Mouse (Mus musculus): ENCODE results near the gene Zfp622.

Zfp622 gene
- long read RNA-seq, experiment 1, transcript Zfp622-201 (6 exons, 2,802 nt) = major isoform, 59 of 62 reads
- long read RNA-seq, experiment 1, partial matches to known transcripts = 0 of 62 reads
- long read RNA-seq, experiment 1, other reads (novel, unspliced or antisense) = 3 of 62 reads
- long read RNA-seq, experiment 2, transcript Zfp622-201 (6 exons, 2,802 nt) = major isoform, 45 of 49 reads
- long read RNA-seq, experiment 2, partial matches to known transcripts = 4 of 49 reads
- long read RNA-seq, experiment 2, other reads (novel, unspliced or antisense) = 0 of 49 reads

DNA sequence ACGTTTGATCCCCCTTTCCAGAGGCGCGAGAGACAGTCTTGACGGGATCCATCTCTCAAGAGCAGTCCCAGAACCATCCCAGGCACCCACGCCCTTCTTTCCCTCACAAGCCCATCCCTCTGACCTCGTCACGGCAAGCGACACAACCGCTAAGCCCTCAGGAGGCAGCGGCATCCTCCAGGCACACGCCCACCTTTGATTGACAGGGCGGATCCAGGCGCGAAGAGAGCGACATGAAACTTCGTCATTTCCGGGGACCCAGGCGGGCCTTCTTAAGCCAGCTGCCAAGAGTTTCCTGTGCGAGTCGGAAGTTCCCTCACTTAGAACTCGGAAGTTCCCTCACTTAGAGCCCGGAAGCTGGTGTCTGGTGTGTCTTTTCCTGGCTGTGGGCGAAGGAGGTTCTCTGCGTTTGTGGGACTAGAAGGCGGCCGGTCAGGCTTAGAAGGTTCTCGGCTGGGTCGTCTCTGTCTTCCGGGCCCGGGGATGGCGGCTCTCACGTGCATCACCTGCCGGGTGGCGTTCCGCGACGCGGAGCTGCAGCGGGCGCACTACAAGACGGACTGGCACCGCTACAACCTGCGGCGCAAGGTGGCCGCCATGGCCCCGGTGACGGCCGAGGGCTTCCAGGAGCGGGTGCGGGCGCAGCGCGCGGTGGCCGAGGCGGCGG, at the start of gene Zfp622:
Zfp622 (plus strand) TSS at position 300 of the 667 bp plus-strand sequence.
- intact Hi-C loops (cut with DNase I) = no loop called here

GRCm38 (mm10) chr15:25934411-25934810, 49.8 kb upstream of the Zfp622 start:
- intact Hi-C loops (cut with DNase I) = no loop called here

DNA sequence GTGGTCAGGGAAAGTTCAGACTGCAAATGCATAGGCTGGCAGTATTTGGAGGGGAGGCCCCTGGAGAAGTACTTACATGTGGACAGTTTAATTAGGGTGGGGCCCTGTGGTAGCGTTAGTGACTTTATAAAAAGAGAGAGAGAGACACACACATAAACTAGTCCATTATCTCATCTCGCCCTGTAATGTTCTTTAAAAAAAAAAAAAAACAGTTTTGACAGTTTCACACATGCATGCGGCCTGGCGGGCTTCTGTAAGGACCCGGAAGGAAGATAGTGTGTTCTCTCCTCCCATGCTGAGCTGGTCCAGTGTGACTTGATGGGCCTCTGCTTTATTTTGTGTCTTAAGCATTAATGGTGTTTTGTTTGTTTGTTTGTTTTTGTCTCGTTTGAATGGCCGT, 45.7 kb upstream of the Zfp622 start:
- intact Hi-C loops (cut with DNase I) = no loop called here

- intact Hi-C loops (cut with DNase I) = loop anchor here (5.0 kb wide), 1 partner anchor 38 kb away; no protein-coding TSS in a partner anchor
Observed at GRCm38 (mm10) chr15:25940397-25941377, 43.5 kb upstream of the Zfp622 start.

DNA sequence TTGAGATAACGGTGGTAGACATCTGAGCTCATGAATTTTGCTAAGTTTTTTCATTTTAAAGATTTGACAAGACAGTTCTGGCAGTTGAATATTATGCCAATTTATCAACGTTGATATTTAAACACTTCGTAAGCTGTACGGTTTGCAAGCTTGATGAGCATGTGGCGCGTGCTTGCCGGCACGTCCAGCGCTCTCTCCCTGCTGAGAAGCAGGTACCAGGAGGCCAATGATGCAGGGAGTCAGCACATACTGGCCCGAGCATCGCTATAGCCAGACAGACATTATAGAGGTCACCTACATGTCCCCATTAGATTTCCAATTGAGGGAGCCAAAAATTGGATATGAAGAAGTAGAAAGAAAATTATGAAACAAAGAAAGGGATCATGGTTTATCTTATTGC, 42.7 kb upstream of the Zfp622 start:
- intact Hi-C loops (cut with DNase I) = loop anchor here (5.0 kb wide), 1 partner anchor 39 kb away; no protein-coding TSS in a partner anchor

GRCm38 (mm10) chr15:25942415-25942814, 41.8 kb upstream of the Zfp622 start:
- intact Hi-C loops (cut with DNase I) = loop anchor here (5.0 kb wide), 1 partner anchor 40 kb away; no protein-coding TSS in a partner anchor

DNA sequence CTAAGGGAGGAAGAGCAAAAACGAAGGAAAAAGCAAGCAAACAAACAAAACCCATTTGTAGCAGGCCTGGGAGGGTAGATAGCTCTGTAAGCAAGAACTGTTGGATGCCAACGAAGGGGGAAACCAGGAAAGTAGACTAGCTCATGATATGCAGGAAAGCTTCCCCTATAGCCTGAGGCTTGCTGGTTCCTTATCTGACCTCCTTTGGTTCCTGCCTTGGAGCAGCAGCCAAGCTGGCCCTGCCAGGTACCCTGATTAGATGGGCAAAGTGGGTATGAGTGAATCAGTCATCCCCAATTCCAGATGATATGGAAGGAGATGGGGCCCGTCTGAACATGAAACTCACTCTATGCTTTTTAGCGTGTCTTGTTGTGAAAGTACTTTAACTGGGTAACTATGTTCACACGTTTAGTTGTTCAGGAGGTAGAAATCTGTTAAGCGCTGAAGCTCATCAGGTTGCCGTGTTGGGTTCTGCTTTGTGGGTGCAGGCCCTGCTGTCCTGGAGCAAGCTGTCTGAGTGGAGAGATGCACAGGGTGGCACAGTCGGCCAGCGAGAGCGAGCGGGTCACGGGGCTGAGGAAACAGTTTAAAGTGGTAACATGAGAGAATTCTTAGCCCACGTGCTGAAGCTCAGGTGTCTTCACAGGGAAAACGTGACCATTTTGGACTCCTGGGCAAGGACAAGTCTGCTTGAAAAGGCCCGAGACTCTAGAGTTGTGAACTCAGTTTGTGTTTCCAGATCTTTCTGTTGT, 40.6 kb upstream of the Zfp622 start:
- intact Hi-C loops (cut with DNase I) = loop anchor here (5.0 kb wide), 1 partner anchor 41 kb away; no protein-coding TSS in a partner anchor

- intact Hi-C loops (cut with DNase I) = no loop called here
Observed at GRCm38 (mm10) chr15:25945224-25945623, 38.9 kb upstream of the Zfp622 start.

DNA sequence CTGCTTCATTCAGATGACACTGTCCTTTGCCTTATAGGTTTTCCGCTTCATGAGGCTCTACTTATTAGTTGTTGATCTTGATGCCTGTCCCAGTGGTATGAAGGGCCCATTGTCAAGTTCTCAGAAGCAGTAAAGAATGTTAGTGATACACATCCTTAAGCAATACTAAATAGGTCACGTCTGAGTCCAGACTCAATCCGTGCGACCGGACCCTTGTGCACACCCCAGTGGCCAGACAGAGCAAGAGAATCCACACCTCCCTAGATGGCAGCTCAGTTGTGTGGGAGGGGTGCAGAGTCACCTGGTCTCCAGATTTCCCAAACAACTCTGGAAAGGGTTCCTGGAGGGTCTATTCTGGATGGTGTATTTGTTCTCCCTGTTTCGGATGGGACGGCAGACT, 37.7 kb upstream of the Zfp622 start:
- intact Hi-C loops (cut with DNase I) = no loop called here

GRCm38 (mm10) chr15:25947383-25947782, 36.8 kb upstream of the Zfp622 start:
- intact Hi-C loops (cut with DNase I) = no loop called here

DNA sequence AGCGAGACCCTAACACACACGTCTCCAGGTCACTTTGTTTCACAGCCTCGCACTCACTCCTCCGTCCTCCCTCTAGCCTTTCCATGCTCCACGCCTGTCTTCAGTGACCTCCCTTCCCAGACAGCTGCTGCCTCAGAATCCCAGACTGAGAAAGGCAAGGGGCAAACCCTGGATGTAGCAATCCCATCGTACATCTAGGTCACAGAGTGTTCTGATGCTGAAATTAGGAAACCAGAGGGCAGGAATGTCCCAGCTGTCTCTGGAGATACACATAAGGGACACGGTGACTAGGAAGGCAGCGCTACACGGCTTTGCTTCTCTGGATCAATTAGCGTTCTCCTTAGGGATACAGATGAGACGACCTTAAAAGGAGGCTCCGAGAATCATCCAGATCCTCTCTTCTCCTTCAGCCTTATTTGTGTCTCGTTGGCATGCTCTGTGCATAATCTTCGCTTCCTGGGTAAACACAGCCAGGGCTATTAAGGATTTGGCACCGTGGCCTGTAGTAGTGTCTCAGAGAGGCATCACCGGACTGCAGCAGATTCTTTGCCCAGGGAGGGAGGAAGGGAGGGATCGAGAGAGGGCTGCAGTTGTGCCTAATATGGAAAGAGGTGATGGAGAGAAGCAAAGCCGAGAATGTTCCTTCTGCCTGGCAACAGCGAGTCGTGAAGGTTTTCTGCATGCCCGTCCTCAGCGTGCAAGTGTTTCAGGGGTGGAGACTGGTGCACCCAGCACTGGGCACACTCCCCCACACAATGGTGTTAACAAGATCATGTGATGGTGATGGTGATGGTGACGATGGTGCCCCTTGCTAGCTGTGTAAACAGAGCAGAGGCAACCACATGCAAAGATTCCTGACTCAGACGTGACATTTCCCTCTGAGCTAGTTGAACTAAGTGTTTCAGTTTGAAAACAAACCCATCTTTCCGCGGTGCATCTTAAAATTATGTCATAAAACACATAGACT, 35.6 kb upstream of the Zfp622 start:
- intact Hi-C loops (cut with DNase I) = no loop called here

DNA sequence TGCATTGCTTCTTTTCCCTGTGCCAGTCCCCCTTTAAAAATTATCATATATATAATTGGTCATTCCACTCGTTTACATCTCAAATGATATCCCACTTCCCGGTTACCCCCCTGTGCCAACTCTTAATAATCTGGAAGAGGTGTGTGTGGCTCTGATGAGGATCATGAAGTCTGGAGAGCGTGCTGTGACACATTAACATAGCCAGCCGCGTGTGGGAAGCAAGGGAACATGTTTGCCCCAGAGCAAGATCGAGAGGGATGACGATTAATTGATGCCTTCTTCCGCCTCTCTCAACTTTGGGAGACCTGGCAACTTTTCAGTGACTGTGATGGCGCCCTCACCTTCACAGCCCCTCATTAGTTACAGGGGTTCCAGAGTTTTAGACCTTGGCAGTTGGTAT, 34.5 kb upstream of the Zfp622 start:
- intact Hi-C loops (cut with DNase I) = no loop called here

- intact Hi-C loops (cut with DNase I) = no loop called here
Observed at GRCm38 (mm10) chr15:25950584-25950983, 33.6 kb upstream of the Zfp622 start.

DNA sequence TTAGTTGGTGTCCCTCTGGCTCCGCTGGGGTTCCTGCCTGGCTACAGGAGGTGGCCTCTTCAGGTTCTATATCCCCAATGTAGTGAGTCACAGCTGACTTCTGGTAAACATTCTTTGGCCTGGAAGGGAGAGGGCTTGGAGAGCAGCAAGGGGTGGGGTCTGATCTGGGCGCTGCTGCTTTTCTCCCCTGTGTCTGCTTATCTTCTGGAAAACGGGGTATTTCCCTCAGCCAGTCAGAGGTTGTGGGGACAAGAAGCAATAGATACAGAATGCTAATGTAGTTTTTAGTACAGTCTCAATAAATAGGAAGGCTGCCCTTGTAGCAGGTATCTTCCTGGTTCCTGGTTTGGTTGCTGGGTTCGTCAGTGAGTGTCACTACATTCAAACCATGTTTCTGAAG, 33.1 kb upstream of the Zfp622 start:
- intact Hi-C loops (cut with DNase I) = no loop called here

DNA sequence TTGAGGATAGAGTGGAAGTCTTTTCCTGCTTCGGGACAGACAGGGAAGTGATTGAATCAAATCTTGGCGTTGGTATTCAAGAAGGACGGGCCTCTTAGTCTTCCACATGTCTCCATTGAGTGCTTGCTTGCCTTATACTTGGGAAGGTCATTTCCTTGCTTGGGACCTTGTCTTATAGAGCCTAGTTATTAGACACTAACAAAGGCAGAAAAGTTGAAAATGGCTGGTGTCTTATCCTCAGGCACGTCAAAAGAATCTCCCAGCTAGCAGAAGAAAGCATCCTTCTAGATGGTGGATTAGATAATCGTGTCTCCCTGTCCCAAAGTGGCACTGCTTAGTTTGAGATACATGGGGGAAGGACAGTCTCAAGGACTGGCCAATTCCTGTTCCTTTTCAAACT, 28.2 kb upstream of the Zfp622 start:
- intact Hi-C loops (cut with DNase I) = loop anchor here (5.0 kb wide), 1 partner anchor 54 kb away; no protein-coding TSS in a partner anchor

DNA sequence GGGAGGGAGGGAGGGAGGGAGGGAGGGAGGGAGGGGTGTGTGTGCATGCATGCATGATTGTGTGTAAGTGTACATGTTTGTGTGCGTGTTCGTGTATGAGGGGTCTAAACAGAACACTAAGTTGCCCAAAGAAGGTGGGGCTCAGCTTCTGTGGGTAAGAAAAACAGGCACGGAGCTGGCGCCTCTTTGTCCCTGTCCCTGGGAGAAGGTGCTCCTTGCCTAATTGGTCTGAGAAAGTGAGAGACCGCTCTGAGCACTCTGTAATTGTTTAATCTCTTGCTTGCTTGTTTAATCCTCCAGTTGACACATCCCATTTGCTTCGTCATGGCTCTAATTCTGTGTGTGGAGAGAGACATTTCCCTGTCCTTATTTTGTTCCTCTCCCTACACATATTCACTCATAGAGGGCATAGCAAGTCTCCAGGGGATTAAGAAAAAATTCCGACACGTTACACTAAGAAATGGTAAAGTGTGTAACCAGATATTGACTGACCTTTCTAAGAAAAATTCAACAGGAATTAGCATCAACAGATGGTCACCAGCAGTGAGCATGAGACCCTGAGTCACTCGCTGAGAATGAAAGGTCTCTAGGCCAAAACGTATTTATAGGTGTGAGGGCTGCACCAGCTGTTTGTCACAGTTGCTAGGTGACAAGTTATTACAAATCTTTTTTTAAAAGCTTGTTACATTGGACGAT, 27.6 kb upstream of the Zfp622 start:
- intact Hi-C loops (cut with DNase I) = loop anchor here (5.0 kb wide), 1 partner anchor 54 kb away; no protein-coding TSS in a partner anchor

DNA sequence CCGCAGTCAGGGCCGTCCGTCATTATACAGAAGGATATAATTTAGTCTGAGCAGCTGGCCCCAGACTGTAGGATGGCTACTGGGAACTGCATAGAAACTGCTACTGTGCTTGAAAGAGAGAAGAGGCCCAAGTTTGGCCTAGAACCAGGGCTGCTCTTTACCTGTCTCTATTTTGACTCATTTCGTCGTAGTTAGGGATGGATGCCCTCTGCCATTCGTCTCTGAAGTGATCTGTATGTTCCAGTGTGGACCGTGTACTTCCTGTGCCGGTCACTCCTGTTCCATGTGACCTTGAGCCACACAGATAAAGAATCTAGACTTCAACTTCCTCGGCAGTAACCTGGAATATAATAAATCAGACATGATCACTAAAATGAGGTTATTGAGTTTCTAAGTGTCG, 26.5 kb upstream of the Zfp622 start:
- intact Hi-C loops (cut with DNase I) = loop anchor here (2.0 to 5.0 kb wide), 2 partner anchors 55 to 153 kb away; no protein-coding TSS in a partner anchor

DNA sequence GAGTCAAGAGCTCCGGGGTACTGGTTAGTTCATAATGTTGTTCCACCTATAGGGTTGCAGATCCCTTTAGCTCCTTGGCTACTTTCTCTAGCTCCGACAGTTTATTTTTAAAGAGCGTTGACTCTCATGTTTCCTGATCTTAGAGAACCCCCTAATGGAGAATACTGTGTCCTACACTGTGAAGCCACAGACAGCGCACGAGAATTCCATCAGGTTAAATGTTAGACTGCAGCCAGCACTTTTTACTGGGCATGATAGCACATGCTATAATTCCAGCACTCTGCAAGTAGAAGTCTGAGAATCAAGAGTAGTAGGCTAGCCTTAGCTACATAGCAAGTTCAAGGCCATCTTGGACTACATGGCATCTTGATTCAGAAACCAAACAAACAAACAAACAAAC, 24.8 kb upstream of the Zfp622 start:
- intact Hi-C loops (cut with DNase I) = loop anchor here (2.0 to 5.0 kb wide), 2 partner anchors 57 to 155 kb away; no protein-coding TSS in a partner anchor

GRCm38 (mm10) chr15:25960231-25960630, 23.9 kb upstream of the Zfp622 start:
- intact Hi-C loops (cut with DNase I) = no loop called here
